Mouse (Mus musculus): ENCODE measurements around the gene Rab3d.

The Rab3d gene

GRCm38 (mm10) chr9:21937711-21938175 lies 19.8 kb upstream of the Rab3d start:
- DNase-seq: no peak

GRCm38 (mm10) chr9:21936692-21937570 lies 18.9 kb upstream of the Rab3d start, which contains the start of gene Plppr2:
Gene Plppr2, plus strand, starts transcription at chr9:21937033.
- peak; percentile 75 to 80 for DNase-seq

GRCm38 (mm10) chr9:21935466-21936131 lies 17.6 kb upstream of the Rab3d start:
- DNase-seq: no peak

- DNase-seq: no peak
Measured at GRCm38 (mm10) chr9:21934021-21934420, 16.0 kb upstream of the Rab3d start.

- DNase-seq: no peak
Measured at GRCm38 (mm10) chr9:21932445-21933137, 14.6 kb upstream of the Rab3d start.

- DNase-seq: no peak
Measured at GRCm38 (mm10) chr9:21932006-21932405, 14.0 kb upstream of the Rab3d start.

GRCm38 (mm10) chr9:21929208-21929607 lies 11.2 kb upstream of the Rab3d start:
- no peak for DNase-seq

- DNase-seq: peak; percentile 24 to 35
Measured at GRCm38 (mm10) chr9:21927208-21927753, 9.3 kb upstream of the Rab3d start, which contains the start of the genes Ccdc159 and Tmem205. Gene Ccdc159, plus strand, starts transcription at chr9:21927471. Gene Tmem205, minus strand, starts transcription at chr9:21927556.

- no peak for DNase-seq
Measured at GRCm38 (mm10) chr9:21926784-21927183, 8.8 kb upstream of the Rab3d start.

- no peak for DNase-seq
Measured at GRCm38 (mm10) chr9:21926155-21926554, 8.2 kb upstream of the Rab3d start.

GRCm38 (mm10) chr9:21925506-21925905 lies 7.5 kb upstream of the Rab3d start:
- no peak for DNase-seq

- no peak for DNase-seq
Measured at GRCm38 (mm10) chr9:21925034-21925433, 7.0 kb upstream of the Rab3d start.

- DNase-seq: peak in 1 of 2 experiments; percentile 31
Measured at GRCm38 (mm10) chr9:21924099-21924493, 6.1 kb upstream of the Rab3d start.

- DNase-seq: no peak
Measured at GRCm38 (mm10) chr9:21923490-21924098, 5.6 kb upstream of the Rab3d start.

- DNase-seq: no peak
Measured at GRCm38 (mm10) chr9:21923036-21923435, 5.0 kb upstream of the Rab3d start.

GRCm38 (mm10) chr9:21918692-21919384 lies 846 bp upstream of the Rab3d start:
- DNase-seq: no peak

GRCm38 (mm10) chr9:21917493-21918034 lies 428 bp downstream of the Rab3d start:
- peak in 1 of 2 experiments; percentile 28 for DNase-seq

- DNase-seq: no peak
Measured at GRCm38 (mm10) chr9:21916851-21917492, 1.0 kb downstream of the Rab3d start.

GRCm38 (mm10) chr9:21909474-21910223 lies 8.3 kb downstream of the Rab3d start:
- no peak for DNase-seq

GRCm38 (mm10) chr9:21908216-21908615 lies 9.8 kb downstream of the Rab3d start:
- no peak for DNase-seq

Measured in spleen, adult 18-20 months (tissue).